Mouse (Mus musculus) lung, postnatal 0 days (tissue): ENCODE data around the gene Gipc3. TPM values are rescaled to one million over a fixed set of nuclear protein-coding genes. Genes with fewer than 3 reads are reported as not detected.

Experiments used
- ATAC-seq: fragments of 200-750 bp; cut with Nextera tagmentation; 2 replicates; pipeline ENCODE4 v1.8.0; 2017; ENCODE audit warnings: moderate library complexity
- DNase-seq: peaks from one replicate; pipeline ENCODE4 v3.0.0-alpha.2; 2016; ENCODE audit warnings: low spot score
- H3K27ac ChIP-seq: fragments of 300-500 bp; sonication (generic); 2 replicates; pipeline ENCODE4 v1.5.1; 2014; ENCODE audit warnings: antibody characterized with exemption, mild to moderate bottlenecking, low read length, mixed read lengths
- H3K27me3 ChIP-seq: fragments of 300-500 bp; sonication (generic); replicated peaks from 2 replicates; pipeline ENCODE4 v1.6.1; 2014; ENCODE audit warnings: low read length, mixed read lengths; ENCODE audit not compliant: insufficient read depth
- H3K36me3 ChIP-seq: fragments of 300-500 bp; sonication (generic); 2 replicates; pipeline ENCODE4 v1.6.1; 2014; ENCODE audit warnings: low read length, mixed read lengths; ENCODE audit not compliant: insufficient read depth
- H3K4me1 ChIP-seq: fragments of 300-500 bp; sonication (generic); 2 replicates; pipeline ENCODE4 v1.6.1; 2014; ENCODE audit warnings: antibody characterized with exemption, low read depth, low read length, mixed read lengths; ENCODE audit not compliant: insufficient read depth
- H3K4me2 ChIP-seq: fragments of 300-500 bp; sonication (generic); replicated peaks from 2 replicates; pipeline ENCODE4 v1.6.1; 2014; ENCODE audit warnings: low read depth, mild to moderate bottlenecking, low read length, moderate library complexity, mixed read lengths
- H3K4me3 ChIP-seq: fragments of 300-500 bp; sonication (generic); 2 replicates; pipeline ENCODE4 v1.5.1; 2014; ENCODE audit warnings: low read depth, low read length
- H3K9ac ChIP-seq: fragments of 300-500 bp; sonication (generic); replicated peaks from 2 replicates; pipeline ENCODE4 v1.6.1; 2014; ENCODE audit warnings: low read depth, mild to moderate bottlenecking
- H3K9me3 ChIP-seq: fragments of 300-500 bp; sonication (generic); 2 replicates; pipeline ENCODE4 v1.6.1; 2016; ENCODE audit warnings: low read length, mixed read lengths
- CTCF ChIP-seq: IDR thresholded peaks from 2 replicates; pipeline ENCODE4 v1.5.1; 2016; ENCODE audit warnings: antibody characterized with exemption, mild to moderate bottlenecking
- EP300 ChIP-seq: IDR thresholded peaks from 2 replicates; pipeline ENCODE4 v1.6.1; 2016; ENCODE audit warnings: antibody characterized with exemption, mild to moderate bottlenecking, control low read depth
- WGBS: fragments of 180-500 bp; shearing (Covaris S2); extraction: QIAGEN DNeasy Blood & Tissue Kit; methylation state at CpG from one replicate; pipeline ENCODE4 v1.1.7; 2014; 5-methylcytosine and 5-hydroxymethylcytosine counted together
- polyA plus RNA-seq: library from polyadenylated mRNA; unstranded; fragments of >200 nt; fragmentation: Nextera tagmentation; extraction: Ambion mirVana; gene quantifications from 2 replicates; pipeline ENCODE4 v1.2.1, GENCODE M21; 2015

The Gipc3 gene
- polyA plus RNA-seq, 1 experiment from 2014 or later, result 0.33 TPM

- no peaks in the 10 kb centered on the region for H3K9me3 ChIP-seq
- DNase-seq (no peak), ATAC-seq (peak; percentile 28)
- H3K27ac ChIP-seq, result peak overlapping the region; percentile 59; the same call in 1 of the 2 replicates
- peaks cover 15% of the 10 kb centered on the region for H3K4me1 ChIP-seq
- 58% methylated on average over 6 of the region's 6 CpGs for WGBS
- no peak overlapping the region for H3K4me3 ChIP-seq
- H3K9ac ChIP-seq, result no peak overlapping the region
- no peaks in the 10 kb centered on the region for H3K27me3 ChIP-seq
- no peak overlapping the region for H3K4me2 ChIP-seq
- no peak for TF ChIP-seq CTCF
- TF ChIP-seq EP300, result peak; percentile 69
- H3K36me3 ChIP-seq, result peaks cover 36% of the 10 kb centered on the region
Measured at GRCm38 (mm10) chr10:81326858-81327257, 16.2 kb downstream of the Gipc3 start.

- H3K4me2 ChIP-seq, result no peak overlapping the region
- ATAC-seq, result no peak
- 91% methylated on average over 18 of the region's 18 CpGs for WGBS
- no peaks in the 10 kb centered on the region for H3K27me3 ChIP-seq
- peaks cover 15% of the 10 kb centered on the region for H3K4me1 ChIP-seq
- no peak for TF ChIP-seq CTCF
- TF ChIP-seq EP300, result no peak
- H3K36me3 ChIP-seq, result peaks cover 36% of the 10 kb centered on the region
- no peak overlapping the region for H3K9ac ChIP-seq
- H3K4me3 ChIP-seq, result no peak overlapping the region
- H3K27ac ChIP-seq, result no peak overlapping the region
- H3K9me3 ChIP-seq, result no peaks in the 10 kb centered on the region
- DNase-seq, result no peak
Measured at GRCm38 (mm10) chr10:81325781-81326180, 17.3 kb downstream of the Gipc3 start.

DNA sequence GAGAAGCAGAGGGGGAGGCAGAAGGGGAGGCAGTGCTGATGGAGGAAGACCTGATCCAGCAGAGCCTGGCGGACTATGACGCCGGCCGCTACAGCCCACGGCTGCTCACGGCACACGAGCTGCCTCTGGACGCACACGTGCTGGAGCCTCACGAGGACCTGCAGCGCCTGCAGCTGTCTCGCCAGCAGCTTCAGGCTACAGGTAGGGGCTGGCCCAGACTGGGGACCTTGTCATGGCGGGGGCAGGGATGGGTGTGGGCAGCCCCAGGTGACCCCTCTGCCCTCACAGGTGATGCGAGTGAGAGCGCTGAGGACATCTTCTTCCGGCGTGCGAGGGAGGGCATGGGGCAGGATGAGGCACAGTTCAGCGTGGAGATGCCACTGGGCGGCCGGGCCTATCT is 17.9 kb downstream of the Gipc3 start:
- Histone ChIP-seq H3K27me3 (no peaks in the 10 kb centered on the region), H3K4me1 (peaks cover 12% of the 10 kb centered on the region), H3K27ac (no peak overlapping the region), H3K4me3 (no peak overlapping the region), H3K36me3 (peaks cover 36% of the 10 kb centered on the region), H3K9ac (no peak overlapping the region), H3K9me3 (no peaks in the 10 kb centered on the region), H3K4me2 (no peak overlapping the region)
- DNase-seq (no peak), ATAC-seq (no peak)
- 91% methylated on average over 20 of the region's 21 CpGs for WGBS
- TF ChIP-seq EP300, result no peak
- TF ChIP-seq CTCF, result no peak

DNA sequence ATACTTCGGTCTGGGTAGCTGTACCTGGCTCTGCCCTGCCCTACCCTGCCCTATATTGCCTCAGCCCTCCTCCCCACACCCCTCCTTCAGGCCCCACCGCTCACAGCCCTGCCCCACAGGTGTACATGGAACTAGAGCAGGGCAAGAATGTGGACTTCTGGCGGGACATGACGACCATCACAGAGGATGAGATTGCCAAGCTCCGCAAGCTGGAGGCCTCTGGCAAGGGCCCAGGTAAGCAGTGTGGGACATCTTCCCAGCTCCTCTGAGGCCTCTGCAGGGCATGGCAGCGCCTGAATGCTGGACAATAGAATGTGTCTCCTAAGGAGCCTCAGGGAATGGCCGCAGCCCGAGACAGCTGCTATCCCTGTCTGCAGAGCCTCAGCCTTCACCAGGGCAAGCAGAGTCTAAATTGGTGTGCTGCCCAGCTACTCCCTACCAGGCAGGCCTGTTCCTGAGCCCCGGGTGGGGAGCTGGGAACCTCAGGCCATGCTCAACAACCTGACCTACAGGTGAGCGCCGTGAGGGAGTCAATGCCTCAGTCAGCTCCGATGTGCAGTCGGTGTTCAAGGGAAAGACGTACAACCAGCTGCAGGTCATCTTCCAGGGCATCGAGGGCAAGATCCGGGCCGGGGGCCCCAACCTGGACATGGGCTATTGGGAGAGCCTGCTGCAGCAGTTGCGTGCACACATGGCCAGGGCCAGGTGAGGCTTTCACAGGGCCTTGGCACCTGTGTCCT is 19.1 kb downstream of the Gipc3 start:
- Histone ChIP-seq H3K4me3 (no peak overlapping the region), H3K36me3 (peaks cover 36% of the 10 kb centered on the region), H3K9ac (no peak overlapping the region), H3K27me3 (no peaks in the 10 kb centered on the region), H3K27ac (no peak overlapping the region), H3K4me1 (peaks cover 13% of the 10 kb centered on the region), H3K4me2 (no peak overlapping the region), H3K9me3 (no peaks in the 10 kb centered on the region)
- TF ChIP-seq EP300 (no peak), CTCF (no peak)
- WGBS, result 94% methylated on average over 18 of the region's 18 CpGs
- DNase-seq (no peak), ATAC-seq (no peak)

DNA sequence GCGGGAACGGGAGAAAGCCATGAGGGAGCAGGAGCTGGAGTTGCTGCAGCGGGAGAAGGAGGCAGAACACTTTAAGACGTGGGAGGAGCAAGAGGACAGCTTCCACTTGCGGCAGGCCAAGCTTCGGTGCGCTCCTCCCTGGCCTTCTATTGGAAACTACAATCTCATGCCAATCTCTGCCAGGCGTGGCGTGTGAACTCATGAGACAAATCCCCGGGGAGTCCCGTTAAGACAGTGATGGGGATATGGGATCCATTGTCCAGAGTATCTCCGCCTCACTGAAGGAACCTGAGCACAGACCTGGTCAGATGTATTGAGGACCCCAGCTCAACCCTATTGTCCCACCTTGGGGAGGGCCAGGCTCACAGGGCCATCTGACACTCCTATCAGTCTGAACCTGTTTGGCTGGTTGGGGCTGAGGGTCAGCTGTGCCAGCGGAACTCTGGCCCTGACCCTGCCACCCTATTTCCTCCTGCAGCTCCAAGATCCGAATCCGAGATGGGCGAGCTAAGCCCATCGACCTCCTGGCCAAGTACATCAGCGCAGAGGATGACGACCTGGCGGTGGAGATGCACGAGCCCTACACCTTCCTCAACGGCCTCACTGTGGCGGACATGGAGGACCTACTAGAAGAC is 19.8 kb downstream of the Gipc3 start:
- ATAC-seq, result no peak
- Histone ChIP-seq H3K4me3 (no peak overlapping the region), H3K9me3 (no peaks in the 10 kb centered on the region), H3K36me3 (peaks cover 36% of the 10 kb centered on the region), H3K4me1 (peaks cover 10% of the 10 kb centered on the region), H3K9ac (no peak overlapping the region), H3K4me2 (no peak overlapping the region), H3K27me3 (no peaks in the 10 kb centered on the region), H3K27ac (no peak overlapping the region)
- 89% methylated on average over 23 of the region's 23 CpGs for WGBS
- no peak for DNase-seq
- no peak for TF ChIP-seq CTCF
- TF ChIP-seq EP300, result no peak

- DNase-seq (no peak), ATAC-seq (no peak)
- Histone ChIP-seq H3K4me3 (no peak overlapping the region), H3K36me3 (peaks cover 36% of the 10 kb centered on the region), H3K9ac (no peak overlapping the region), H3K4me2 (no peak overlapping the region), H3K27ac (no peak overlapping the region), H3K9me3 (no peaks in the 10 kb centered on the region), H3K27me3 (no peaks in the 10 kb centered on the region), H3K4me1 (peaks cover 10% of the 10 kb centered on the region)
- TF ChIP-seq EP300 (no peak), CTCF (no peak)
- WGBS, result 86% methylated on average over 27 of the region's 27 CpGs
Measured at GRCm38 (mm10) chr10:81322444-81322843, 20.6 kb downstream of the Gipc3 start.
